Mouse (Mus musculus) kidney, adult 2 months (tissue): Measurements from ENCODE around the gene Acaa1b. TPM values are rescaled to one million over a fixed set of nuclear protein-coding genes. Genes with fewer than 3 reads are reported as not detected.

Experiments used
- DNase-seq: peaks from one replicate; pipeline ENCODE4 v3.0.0; 2021
- H3K27ac ChIP-seq: fragments of 200-500 bp; 2 replicates; pipeline ENCODE4 v1.5.1; 2012; ENCODE audit warnings: low read depth, low read length, control low read depth, inconsistent platforms; ENCODE audit not compliant: insufficient read depth
- H3K27me3 ChIP-seq: fragments of 200-500 bp; replicated peaks from 2 replicates; pipeline ENCODE4 v1.6.1; 2012; ENCODE audit warnings: mild to moderate bottlenecking, moderate library complexity, low read length, inconsistent platforms; ENCODE audit not compliant: control insufficient read depth, insufficient read depth
- H3K36me3 ChIP-seq: fragments of 200-500 bp; 2 replicates; pipeline ENCODE4 v1.6.1; 2012; ENCODE audit warnings: mild to moderate bottlenecking, moderate library complexity, low read length, inconsistent platforms; ENCODE audit not compliant: control insufficient read depth, insufficient read depth
- H3K4me1 ChIP-seq: fragments of 200-500 bp; 2 replicates; pipeline ENCODE4 v1.6.1; 2011; ENCODE audit warnings: low read length; ENCODE audit not compliant: control insufficient read depth, insufficient read depth
- H3K4me3 ChIP-seq: fragments of 200-500 bp; 2 replicates; pipeline ENCODE4 v1.5.1; 2011; ENCODE audit warnings: mild to moderate bottlenecking, low read depth, low read length, control low read depth; ENCODE audit not compliant: insufficient read depth
- CTCF ChIP-seq: fragments of 200-500 bp; conservative IDR thresholded peaks from 2 replicates; pipeline ENCODE4 v1.5.1; 2011; ENCODE audit warnings: low read depth, mild to moderate bottlenecking, control low read depth, low read length, moderate library complexity, mixed read lengths; ENCODE audit not compliant: insufficient read depth, insufficient read length
- POLR2A ChIP-seq: fragments of 200-500 bp; IDR thresholded peaks from one replicate; pipeline ENCODE4 v1.6.1; 2011; ENCODE audit warnings: low read depth, low read length, control low read depth
- WGBS: fragments of 180-500 bp; shearing (Covaris S2); methylation state at CpG from one replicate; pipeline ENCODE4 v1.1.7; 2018; 5-methylcytosine and 5-hydroxymethylcytosine counted together
- polyA plus RNA-seq: library from polyadenylated mRNA; depleted of rRNA; stranded (reverse); fragments of >200 nt; gene quantifications from 2 replicates; pipeline ENCODE4 v1.2.3, GENCODE M21; 2012

Acaa1b gene
- polyA plus RNA-seq, 1 experiment, result 417 TPM

DNA sequence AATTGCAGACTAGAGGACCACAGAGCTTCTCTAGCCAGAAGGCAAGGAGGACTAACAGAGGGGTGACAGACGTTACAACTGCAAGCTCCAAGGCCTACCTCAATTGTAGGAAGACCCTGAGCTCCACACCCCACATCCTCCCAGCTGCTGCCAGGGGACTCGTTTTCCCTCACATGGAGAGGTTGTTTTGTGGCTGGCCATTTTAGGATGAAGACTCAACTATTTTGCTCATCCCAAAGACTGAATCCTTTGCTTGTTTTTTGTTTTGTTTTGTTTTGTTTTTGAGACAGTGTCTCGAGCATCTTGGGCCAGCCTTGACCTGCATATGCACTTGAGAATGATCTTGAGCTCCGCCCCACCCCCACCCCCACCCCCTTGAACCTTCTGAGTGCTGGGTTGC lies 2.0 kb upstream of the Acaa1b start, which contains the start of gene Gm47289:
TSS of gene Gm47289 (plus strand) at position 301 of the 400 bp plus-strand sequence.
- WGBS, result 60% methylated on average over 4 of the region's 4 CpGs
- Histone ChIP-seq H3K36me3 (no peaks in the 10 kb centered on the region), H3K4me3 (no peak within 1 kb of the TSS), H3K27me3 (no peaks in the 10 kb centered on the region), H3K27ac (no peak within 1 kb of the TSS), H3K4me1 (peaks cover 23% of the 10 kb centered on the region; the same call in 1 of the 2 replicates)
- TF ChIP-seq POLR2A (no peak), CTCF (no peak)
- DNase-seq, result no peak

DNA sequence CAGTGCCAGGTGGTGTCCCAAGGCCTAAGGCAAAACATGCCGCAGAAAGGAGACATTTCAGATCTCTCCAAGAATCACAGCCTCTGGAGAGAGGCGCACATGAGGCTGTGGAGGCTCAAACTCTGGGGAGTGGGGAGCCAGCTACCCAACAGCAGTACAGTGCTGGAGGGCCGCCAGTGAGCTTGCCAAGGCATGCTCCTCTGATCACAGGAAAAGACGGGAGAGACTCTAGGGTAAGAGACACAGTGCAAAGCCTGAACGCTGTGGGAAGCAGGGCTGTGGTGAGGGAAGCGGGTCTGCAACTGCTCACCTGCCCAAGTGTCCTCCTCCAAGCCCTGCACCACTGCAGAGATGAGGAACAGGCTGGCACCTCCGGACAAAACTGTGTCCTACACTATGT lies 1.1 kb downstream of the Acaa1b start:
- Histone ChIP-seq H3K36me3 (no peaks in the 10 kb centered on the region), H3K4me1 (peaks cover 19% of the 10 kb centered on the region; the same call in 1 of the 2 replicates), H3K27me3 (no peaks in the 10 kb centered on the region), H3K4me3 (peak overlapping the region; percentile 63), H3K27ac (peak overlapping the region; percentile 61)
- 37% methylated on average over 7 of the region's 7 CpGs for WGBS
- peak; percentile 56 for DNase-seq
- TF ChIP-seq POLR2A, result no peak
- TF ChIP-seq CTCF, result no peak

DNA sequence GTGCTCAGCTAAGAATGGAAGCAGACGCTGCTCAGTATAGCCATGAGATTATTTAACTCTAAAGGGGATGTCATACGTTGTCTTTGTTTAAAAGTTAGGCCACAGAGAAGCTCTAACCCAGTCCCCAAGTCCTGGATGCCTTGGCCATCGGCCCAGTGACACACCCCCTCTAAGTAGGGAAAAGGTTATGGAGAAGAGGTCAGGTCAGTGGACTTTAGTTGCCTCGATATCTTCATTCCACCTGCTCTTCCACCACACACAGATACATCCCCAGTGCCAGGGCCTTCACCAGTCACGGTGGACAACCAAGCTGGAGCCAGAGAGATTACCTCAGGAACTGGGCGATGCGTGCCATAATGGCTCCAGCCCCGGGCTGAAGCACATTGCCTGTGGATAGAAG lies 1.5 kb downstream of the Acaa1b start:
- DNase-seq, result peak; percentile 89
- no peak for TF ChIP-seq CTCF
- TF ChIP-seq POLR2A, result no peak
- Histone ChIP-seq H3K4me3 (peak overlapping the region; percentile 63; the same call in 1 of the 2 replicates), H3K27ac (peak overlapping the region; percentile 61), H3K36me3 (no peaks in the 10 kb centered on the region), H3K27me3 (no peaks in the 10 kb centered on the region), H3K4me1 (peaks cover 17% of the 10 kb centered on the region; the same call in 1 of the 2 replicates)
- 56% methylated on average over 8 of the region's 8 CpGs for WGBS

DNA sequence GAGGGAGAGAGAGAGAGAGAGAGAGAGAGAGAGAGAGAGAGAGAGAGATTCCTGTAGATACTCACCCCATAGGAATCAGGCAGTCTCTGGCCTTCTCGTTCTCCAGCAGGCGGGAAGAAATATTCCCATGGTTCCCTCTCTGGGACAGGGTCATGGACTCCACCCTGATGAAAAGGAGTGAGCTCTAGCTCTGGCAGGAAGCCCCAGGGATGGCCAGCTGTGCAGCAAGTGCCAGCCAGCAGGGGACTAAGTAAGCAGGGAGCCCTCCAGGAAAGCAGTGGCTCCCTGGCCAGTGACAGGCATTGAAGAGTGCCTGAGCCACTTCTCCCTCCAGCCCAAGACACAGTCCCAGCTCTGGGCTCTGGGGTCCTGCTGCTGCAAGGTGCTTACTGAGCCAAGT lies 5.1 kb downstream of the Acaa1b start:
- no peak for TF ChIP-seq CTCF
- TF ChIP-seq POLR2A, result no peak
- WGBS, result 50% methylated on average over 2 of the region's 2 CpGs
- Histone ChIP-seq H3K27me3 (no peaks in the 10 kb centered on the region), H3K27ac (no peak overlapping the region), H3K36me3 (no peaks in the 10 kb centered on the region), H3K4me1 (peaks cover 5% of the 10 kb centered on the region; the same call in 1 of the 2 replicates), H3K4me3 (no peak overlapping the region)
- peak; percentile 53 for DNase-seq

DNA sequence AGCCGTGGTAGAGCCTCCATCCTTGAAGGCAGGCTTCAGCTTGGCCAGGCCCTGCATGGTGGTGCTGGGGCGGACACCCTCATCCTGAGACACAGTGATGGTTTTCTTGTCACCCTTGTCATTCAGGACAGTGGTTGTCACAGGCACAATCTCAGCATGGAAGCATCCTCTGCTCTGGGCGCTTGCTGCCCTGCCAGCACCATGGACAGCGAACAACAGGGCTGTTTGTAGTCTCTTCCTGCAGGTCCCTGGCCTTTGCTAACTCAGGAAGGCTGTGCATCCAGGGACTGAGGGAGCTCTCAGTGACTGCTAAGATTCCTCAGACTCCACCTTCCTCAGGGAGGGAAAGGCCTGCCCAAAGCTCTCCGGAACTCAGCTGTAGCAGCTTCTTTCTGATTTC lies 7.3 kb downstream of the Acaa1b start:
- TF ChIP-seq POLR2A (no peak), CTCF (no peak)
- 0 out of 2 replicates have a peak, but pooled peaks cover 1% of the 10 kb centered on the region for H3K4me1 ChIP-seq
- 32% methylated on average over 5 of the region's 5 CpGs for WGBS
- no peak overlapping the region for H3K27ac ChIP-seq
- no peaks in the 10 kb centered on the region for H3K36me3 ChIP-seq
- no peaks in the 10 kb centered on the region for H3K27me3 ChIP-seq
- peak; percentile 37 for DNase-seq
- no peak overlapping the region for H3K4me3 ChIP-seq

DNA sequence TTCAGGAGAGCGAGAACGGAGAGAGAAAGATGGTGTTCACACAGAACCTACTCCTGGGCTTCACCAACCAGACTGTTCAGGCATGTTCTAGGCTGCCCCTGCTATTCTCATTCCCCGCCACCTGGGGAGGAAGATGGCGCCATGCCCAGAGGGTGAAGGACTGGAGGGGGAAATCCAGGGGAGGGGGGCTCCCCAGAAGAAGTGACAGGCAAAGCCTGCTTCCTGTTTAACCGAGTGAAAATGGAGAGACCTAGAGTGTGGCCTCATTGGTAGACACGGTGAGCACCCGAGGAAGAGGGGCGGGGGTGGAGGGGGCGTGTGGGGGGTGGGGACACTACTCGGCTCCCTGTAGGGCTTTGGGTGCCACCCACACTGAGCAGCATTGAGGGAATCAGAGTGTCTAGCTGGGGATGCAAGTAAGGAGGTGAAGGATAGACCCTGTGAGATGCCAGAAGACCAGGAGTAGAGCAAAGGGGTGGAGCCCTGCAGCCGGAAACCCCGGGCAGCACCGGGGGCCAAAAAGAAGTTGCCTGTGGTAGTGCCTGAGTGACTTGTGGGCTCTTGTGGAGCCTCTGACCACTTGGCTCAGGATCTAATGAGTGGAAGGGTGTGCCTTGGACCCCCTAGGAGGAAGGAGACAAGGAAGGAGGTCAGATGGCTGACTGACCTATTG lies 10.7 kb downstream of the Acaa1b start:
- H3K36me3 ChIP-seq, result no peaks in the 10 kb centered on the region
- no peak for TF ChIP-seq POLR2A
- TF ChIP-seq CTCF, result no peak
- no peak for DNase-seq
- no peaks in the 10 kb centered on the region for H3K27me3 ChIP-seq
- H3K4me3 ChIP-seq, result no peak overlapping the region
- H3K4me1 ChIP-seq, result no peaks in the 10 kb centered on the region
- H3K27ac ChIP-seq, result no peak overlapping the region
- 58% methylated on average over 13 of the region's 13 CpGs for WGBS

DNA sequence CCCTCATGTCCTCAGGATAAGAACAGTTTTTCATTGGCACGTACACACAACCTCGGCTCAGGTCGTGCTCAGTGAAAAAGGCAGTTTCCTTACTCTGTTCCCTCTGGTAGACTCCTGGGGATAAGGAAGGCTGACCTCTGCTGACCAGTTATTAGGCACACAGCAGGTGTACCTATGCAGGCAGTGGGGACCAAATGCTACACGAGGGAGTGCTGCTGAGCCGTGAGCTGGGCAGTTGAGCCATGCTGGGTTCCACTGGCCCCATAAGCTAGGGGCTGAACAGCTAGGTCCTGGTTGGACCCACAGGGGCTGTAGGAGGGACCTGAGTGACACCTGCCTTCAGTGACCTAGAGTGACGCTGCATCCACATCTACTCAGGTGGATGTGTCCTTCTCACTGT lies 11.3 kb downstream of the Acaa1b start:
- no peak for DNase-seq
- Histone ChIP-seq H3K36me3 (no peaks in the 10 kb centered on the region), H3K27me3 (no peaks in the 10 kb centered on the region), H3K4me3 (no peak overlapping the region), H3K27ac (no peak overlapping the region), H3K4me1 (no peaks in the 10 kb centered on the region)
- peak; percentile 32; the same call in 1 of the 2 replicates for TF ChIP-seq CTCF
- no peak for TF ChIP-seq POLR2A
- 50% methylated on average over 6 of the region's 6 CpGs for WGBS
